Mouse (Mus musculus) intestine, postnatal 0 days (tissue): ENCODE data around the gene H2-Q4. TPM values are rescaled to one million over a fixed set of nuclear protein-coding genes. Genes with fewer than 3 reads are reported as not detected.
"Not testable (repeated sequence)": the region's sequence is repeated elsewhere in the genome, so short reads cannot be mapped to it uniquely, and the experiment has no call there.

ENCODE experiments used
- ATAC-seq: fragments of 200-750 bp; cut with Nextera tagmentation; 2 replicates; pipeline ENCODE4 v1.8.0; 2017; ENCODE audit warnings: mild to moderate bottlenecking, moderate TSS enrichment, moderate library complexity
- H3K27ac ChIP-seq: fragments of 300-500 bp; sonication (generic); 2 replicates; pipeline ENCODE4 v1.5.1; 2014; ENCODE audit warnings: mild to moderate bottlenecking, low read depth, low read length, moderate library complexity
- H3K27me3 ChIP-seq: fragments of 300-500 bp; sonication (generic); replicated peaks from 2 replicates; pipeline ENCODE4 v1.6.1; 2014; ENCODE audit warnings: low read length, mixed read lengths; ENCODE audit not compliant: control insufficient read depth, insufficient read depth
- H3K36me3 ChIP-seq: fragments of 300-500 bp; sonication (generic); 2 replicates; pipeline ENCODE4 v1.6.1; 2014; ENCODE audit warnings: mild to moderate bottlenecking, moderate library complexity; ENCODE audit not compliant: control insufficient read depth, insufficient read depth
- H3K4me1 ChIP-seq: fragments of 300-500 bp; sonication (generic); replicated peaks from 2 replicates; pipeline ENCODE4 v1.6.1; 2014; ENCODE audit warnings: antibody characterized with exemption, low read length, mixed read lengths; ENCODE audit not compliant: control insufficient read depth, insufficient read depth
- H3K4me2 ChIP-seq: fragments of 300-500 bp; sonication (generic); replicated peaks from 2 replicates; pipeline ENCODE4 v1.6.1; 2014; ENCODE audit warnings: low read depth, mild to moderate bottlenecking, moderate library complexity
- H3K4me3 ChIP-seq: fragments of 300-500 bp; sonication (generic); 2 replicates; pipeline ENCODE4 v1.5.1; 2014; ENCODE audit warnings: low read depth, low read length
- H3K9ac ChIP-seq: fragments of 300-500 bp; sonication (generic); 2 replicates; pipeline ENCODE4 v1.6.1; 2014; ENCODE audit warnings: mild to moderate bottlenecking, low read depth, low read length
- H3K9me3 ChIP-seq: fragments of 300-500 bp; sonication (generic); 2 replicates; pipeline ENCODE4 v1.6.1; 2016; ENCODE audit warnings: mixed run types; ENCODE audit not compliant: control insufficient read depth
- CTCF ChIP-seq: sonication (generic); IDR thresholded peaks from 2 replicates; pipeline ENCODE4 v1.5.1; 2016; ENCODE audit warnings: low read depth, mild to moderate bottlenecking, control low read depth, antibody characterized with exemption, moderate library complexity
- WGBS: fragments of 180-500 bp; shearing (Covaris S2); extraction: QIAGEN DNeasy Blood & Tissue Kit; methylation state at CpG from one replicate; pipeline ENCODE4 v1.1.7; 2014; 5-methylcytosine and 5-hydroxymethylcytosine counted together
- polyA plus RNA-seq: library from polyadenylated mRNA; unstranded; fragments of >200 nt; fragmentation: Nextera tagmentation; extraction: Ambion mirVana; gene quantifications from 2 replicates; pipeline ENCODE4 v1.2.1, GENCODE M21; 2015

H2-Q4 gene
- polyA plus RNA-seq, 1 experiment from 2014 or later: 14.0 TPM

- not testable (repeated sequence) for ATAC-seq, H3K9me3 ChIP-seq, H3K9ac ChIP-seq, H3K27ac ChIP-seq, H3K27me3 ChIP-seq, H3K36me3 ChIP-seq, H3K4me3 ChIP-seq, H3K4me2 ChIP-seq, H3K4me1 ChIP-seq
- WGBS: 98% methylated on average over 2 of the region's 2 CpGs
Observed at GRCm38 (mm10) chr17:35396956-35397355, 17.5 kb downstream of the H2-Q4 start.

DNA sequence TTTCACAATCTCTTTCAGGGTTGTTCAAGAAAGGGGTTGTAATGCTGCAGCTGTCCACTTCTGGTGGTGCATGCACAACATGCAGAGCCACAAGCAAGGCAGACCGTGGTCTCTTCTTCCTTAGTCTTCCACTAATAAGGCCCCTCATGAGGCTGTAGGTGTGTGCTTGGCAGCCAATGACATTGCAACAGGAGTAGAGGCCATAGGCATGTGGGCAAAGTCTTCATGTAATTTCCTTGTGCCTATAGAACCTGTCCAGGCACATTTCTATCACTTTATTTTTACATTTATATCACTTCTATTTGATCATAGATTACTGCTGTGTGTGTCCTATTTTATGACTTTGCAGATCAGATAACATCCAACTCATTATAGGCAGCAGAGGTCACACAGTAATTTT lies 33.6 kb downstream of the H2-Q4 start:
- H3K27me3 ChIP-seq, H3K4me1 ChIP-seq, H3K27ac ChIP-seq, H3K9me3 ChIP-seq, H3K36me3 ChIP-seq, H3K9ac ChIP-seq, ATAC-seq, H3K4me3 ChIP-seq, H3K4me2 ChIP-seq: not testable (repeated sequence)
- WGBS: no CpG with 5 or more reads among the region's 1 CpGs

DNA sequence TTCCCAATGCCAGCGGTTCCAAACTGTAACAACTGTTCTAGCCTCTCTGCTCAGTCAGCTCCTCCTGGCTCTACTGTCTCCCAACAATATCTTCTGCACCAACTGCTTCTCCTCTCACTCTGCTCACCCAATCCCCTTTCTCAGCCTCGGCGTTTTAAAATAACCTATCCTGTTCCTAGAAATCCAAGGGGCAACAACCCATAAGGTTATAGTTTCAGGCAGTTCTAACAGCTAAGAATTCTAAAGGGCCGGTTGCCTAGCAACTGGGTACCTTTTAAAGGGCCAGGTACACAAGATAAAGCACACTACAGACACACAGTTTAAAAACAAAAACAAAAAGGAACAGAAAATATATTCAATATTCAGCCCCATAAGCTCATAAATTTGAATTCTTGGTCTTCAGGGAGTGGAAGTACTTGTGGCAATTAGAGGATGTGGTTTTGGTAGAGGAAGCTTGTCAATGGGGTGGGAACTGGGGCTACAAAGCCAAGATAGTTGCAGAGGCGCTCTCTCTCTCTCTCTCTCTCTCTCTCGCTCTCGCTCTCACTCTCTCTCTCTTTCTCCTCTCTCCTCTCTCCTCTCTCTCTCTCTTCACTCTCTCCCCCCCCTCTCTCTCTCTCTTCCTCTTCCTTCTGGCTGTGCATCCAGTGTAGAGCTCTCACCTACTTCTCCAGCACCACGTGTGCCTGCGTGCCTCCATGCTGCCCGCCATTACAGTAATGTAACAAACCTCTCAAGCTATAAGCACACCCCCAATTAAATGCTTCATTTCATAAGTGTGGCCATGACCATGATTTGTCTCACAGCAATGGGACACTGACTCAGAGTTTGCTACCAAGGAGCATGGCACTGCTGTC lies 36.1 kb downstream of the H2-Q4 start:
- H3K36me3 ChIP-seq, H3K27me3 ChIP-seq, H3K4me1 ChIP-seq, H3K9me3 ChIP-seq, ATAC-seq, H3K9ac ChIP-seq, H3K27ac ChIP-seq, H3K4me3 ChIP-seq, H3K4me2 ChIP-seq: not testable (repeated sequence)
- 90% methylated on average over 3 of the region's 10 CpGs for WGBS

DNA sequence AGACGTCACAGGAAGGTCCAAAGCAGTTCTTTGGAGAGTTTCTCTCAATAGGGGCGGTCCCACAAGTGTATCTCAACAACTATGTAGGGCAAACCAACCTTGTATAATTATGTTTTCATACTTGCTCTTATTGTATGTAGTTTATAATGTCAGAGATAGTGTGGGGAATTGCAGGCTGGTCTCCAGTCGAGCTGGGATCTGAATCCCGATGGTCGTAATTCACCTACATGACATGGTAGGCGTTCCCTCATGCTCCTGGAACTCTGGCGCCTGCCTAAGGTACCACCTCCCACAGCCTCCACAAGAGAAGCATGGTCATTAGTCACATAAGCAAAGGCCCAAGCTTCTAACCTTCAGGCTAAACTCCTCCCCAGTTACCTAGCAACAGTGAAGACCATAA lies 39.4 kb downstream of the H2-Q4 start:
- TF ChIP-seq CTCF: no peak
- H3K9me3 ChIP-seq: no peaks in the 10 kb centered on the region
- WGBS: 53% methylated on average over 7 of the region's 7 CpGs
- H3K4me1 ChIP-seq: no peaks in the 10 kb centered on the region
- no peaks in the 10 kb centered on the region for H3K27me3 ChIP-seq
- no peak overlapping the region for H3K4me2 ChIP-seq
- no peak overlapping the region for H3K4me3 ChIP-seq
- no peaks in the 10 kb centered on the region for H3K36me3 ChIP-seq
- no peak for ATAC-seq
- H3K27ac ChIP-seq: no peak overlapping the region
- no peak overlapping the region for H3K9ac ChIP-seq

DNA sequence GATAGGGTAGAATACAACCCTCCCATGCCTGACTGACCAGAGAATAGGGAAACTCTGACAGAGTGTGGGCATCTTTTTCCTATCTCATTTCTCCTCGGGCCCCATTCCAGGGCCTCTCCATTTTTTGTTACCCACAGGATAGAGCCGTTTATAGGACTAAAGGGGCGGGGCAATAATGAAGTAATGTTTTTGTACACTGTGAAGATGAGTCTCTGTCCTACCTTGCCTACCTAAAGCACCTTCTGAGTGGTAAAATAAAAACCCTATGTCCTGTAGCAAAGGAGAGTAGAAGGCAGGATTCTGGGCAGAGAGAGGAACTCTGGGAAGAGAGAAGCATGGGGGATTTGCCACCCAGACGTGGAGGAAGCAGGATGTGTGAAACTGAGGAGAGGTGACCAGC lies 40.1 kb downstream of the H2-Q4 start:
- H3K4me2 ChIP-seq, H3K4me3 ChIP-seq, H3K36me3 ChIP-seq, H3K9me3 ChIP-seq, H3K9ac ChIP-seq, H3K27me3 ChIP-seq, ATAC-seq, H3K4me1 ChIP-seq, H3K27ac ChIP-seq: not testable (repeated sequence)
- 51% methylated on average over 4 of the region's 4 CpGs for WGBS

- H3K4me3 ChIP-seq, H3K4me2 ChIP-seq, H3K36me3 ChIP-seq, ATAC-seq, H3K27ac ChIP-seq, H3K4me1 ChIP-seq, H3K9me3 ChIP-seq, H3K27me3 ChIP-seq, H3K9ac ChIP-seq: not testable (repeated sequence)
- WGBS: 17% methylated on average over 11 of the region's 11 CpGs
- TF ChIP-seq CTCF: peak; percentile 80
Observed at GRCm38 (mm10) chr17:35420206-35420810, 40.9 kb downstream of the H2-Q4 start.

- H3K4me2 ChIP-seq, ATAC-seq, H3K27ac ChIP-seq, H3K4me3 ChIP-seq, H3K27me3 ChIP-seq, H3K4me1 ChIP-seq, H3K36me3 ChIP-seq, H3K9ac ChIP-seq, H3K9me3 ChIP-seq: not testable (repeated sequence)
- 90% methylated on average over 4 of the region's 4 CpGs for WGBS
Observed at GRCm38 (mm10) chr17:35421331-35421730, 41.9 kb downstream of the H2-Q4 start.

- H3K4me3 ChIP-seq, H3K27ac ChIP-seq, H3K36me3 ChIP-seq, H3K4me2 ChIP-seq, H3K4me1 ChIP-seq, ATAC-seq, H3K9ac ChIP-seq, H3K27me3 ChIP-seq, H3K9me3 ChIP-seq: not testable (repeated sequence)
- 89% methylated on average over 5 of the region's 5 CpGs for WGBS
Observed at GRCm38 (mm10) chr17:35422360-35422759, 42.9 kb downstream of the H2-Q4 start.

DNA sequence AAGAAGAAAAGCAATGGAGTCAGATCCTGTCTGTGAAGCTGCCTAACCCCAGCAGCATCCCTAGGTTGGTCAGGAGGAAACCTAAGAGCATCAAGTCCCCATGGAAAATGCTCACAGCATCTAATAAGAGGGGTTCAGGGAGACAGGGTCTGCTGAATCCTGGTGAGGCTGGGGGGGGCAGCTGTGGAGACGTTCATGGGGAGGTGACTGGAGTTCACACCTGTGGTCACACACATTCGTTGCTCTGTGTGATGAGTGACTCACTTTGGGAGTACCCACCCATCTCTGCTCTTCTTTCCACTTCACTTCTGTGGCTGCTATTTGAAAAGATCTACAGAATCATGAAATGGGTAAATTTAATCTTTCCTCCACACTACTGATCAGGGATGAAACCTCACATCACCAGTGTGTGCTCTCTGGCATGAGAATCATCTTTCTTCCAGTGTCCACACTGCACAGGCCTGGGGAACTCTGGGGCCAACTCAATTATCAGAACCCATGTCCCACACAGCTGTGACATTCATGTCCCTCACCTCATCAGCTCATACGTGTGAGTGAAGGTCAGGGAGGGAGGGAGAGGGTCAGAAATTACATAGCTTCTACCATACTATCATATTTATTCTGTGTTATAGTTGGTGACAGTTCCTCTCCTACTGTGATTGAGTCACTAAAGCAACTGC lies 43.9 kb downstream of the H2-Q4 start:
- H3K36me3 ChIP-seq, H3K4me1 ChIP-seq, H3K27ac ChIP-seq, H3K9me3 ChIP-seq, H3K27me3 ChIP-seq, H3K4me2 ChIP-seq, ATAC-seq, H3K4me3 ChIP-seq, H3K9ac ChIP-seq: not testable (repeated sequence)
- 63% methylated on average over 3 of the region's 3 CpGs for WGBS
